Mouse (Mus musculus) heart, adult 9 months (tissue): ENCODE results near the gene Irx2.

Source experiments
- DNase-seq, 2 experiments: peaks; one replicate each; pipeline ENCODE4 v3.0.0; 2022; ENCODE audit warnings: low spot score in 2 of 2

The Irx2 gene

GRCm38 (mm10) chr13:72636331-72636851, 7.8 kb downstream of the Irx2 start:
- no peak for DNase-seq

- no peak for DNase-seq
Measured at GRCm38 (mm10) chr13:72637536-72637935, 8.9 kb downstream of the Irx2 start.

GRCm38 (mm10) chr13:72638401-72639130, 9.9 kb downstream of the Irx2 start:
- no peak for DNase-seq

GRCm38 (mm10) chr13:72639441-72640130, 11.0 kb downstream of the Irx2 start:
- no peak for DNase-seq

- no peak for DNase-seq
Measured at GRCm38 (mm10) chr13:72640131-72640521, 11.5 kb downstream of the Irx2 start.

- no peak for DNase-seq
Measured at GRCm38 (mm10) chr13:72656447-72656846, 27.8 kb downstream of the Irx2 start.

GRCm38 (mm10) chr13:72675826-72676225, 47.2 kb downstream of the Irx2 start:
- DNase-seq, result no peak
